Mouse (Mus musculus): ENCODE results near the gene Noxo1.

GRCm38 (mm10) chr17:24736330-24737051 lies 40.5 kb downstream of the Noxo1 start, which contains the start of gene Msrb1:
- TF ChIP-seq MYOD1 (IDR thresholded peaks at IDR 0.05; ENCODE audit: control insufficient read depth, insufficient read length, low read depth) (no peak), CTCF (IDR thresholded peaks at IDR 0.05; ENCODE audit: control insufficient read depth, insufficient read depth, insufficient read length) (no peak)

All from C2C12 (cell line).